In genomic region chr12:64972063-64972462, GRCm38 (mm10) we compare ENCODE assay signal across 14 mouse cellular contexts. TPM values are rescaled to one million over a fixed set of nuclear protein-coding genes. Genes with fewer than 3 reads are reported as not detected.
A peak's percentile ranks its signal among the peaks of the same experiment; 100 is the strongest.
DNase-seq lines count a peak whose midpoint lies in the region; ATAC-seq and TF ChIP-seq lines count a peak whose summit lies in the region.
"Had no signal": no experiment of that assay in that cellular context is flagged by ENCODE, and none has a peak within 500 bp of the region (broad histone marks: within the 10 kb centered on the region; RNA-seq: fewer than 3 reads in every experiment).

No protein-coding gene starts in this region.

- TF ChIP-seq EP300 in liver, embryonic 14.5 days (IDR thresholded peaks at IDR 0.05; ENCODE audit: low read depth) = no peak

- H3K4me3 ChIP-seq in forebrain, embryonic 13.5 days = no peak overlapping the region
- H3K4me3 ChIP-seq in forebrain, embryonic 10.5 days = no peak overlapping the region
- no peak overlapping the region for H3K4me3 ChIP-seq in intestine, embryonic 14.5 days (ENCODE audit: low read depth, low read length)
- no peak overlapping the region for H3K4me3 ChIP-seq in intestine, embryonic 16.5 days (ENCODE audit: low read length)
- H3K4me3 ChIP-seq in liver, embryonic 14.5 days (ENCODE audit: insufficient read depth in 1 of 2, low read depth in 2 of 2, low read length in 2 of 2) = no peak overlapping the region
- H3K4me3 ChIP-seq: gastrocnemius, adult 2 months had no signal

- DNase-seq in forebrain, embryonic 10.5 days (ENCODE audit: extremely low spot score, low spot score) = no peak
- no peak for DNase-seq in intestine, embryonic 14.5 days (ENCODE audit: low spot score)
- DNase-seq in A20 (ENCODE audit: low read depth, low spot score) = peak; percentile 57
- DNase-seq in liver, embryonic 14.5 days (ENCODE audit: low read depth in 3 of 3, low spot score in 3 of 3) = no peak
- no peak for DNase-seq in ovary, adult 18-20 months (ENCODE audit: low spot score)
- DNase-seq in embryo, embryonic 10.5 days (ENCODE audit: low spot score) = no peak
- DNase-seq: cerebellum, adult 11-12 months; gastrocnemius, adult 2 months; kidney, adult 2 months; lung, adult 2 months; right cerebral cortex, postnatal 14 days; thymus, postnatal 25 days had no signal

- no peak overlapping the region for H3K27ac ChIP-seq in forebrain, embryonic 13.5 days
- H3K27ac ChIP-seq in forebrain, embryonic 10.5 days = no peak overlapping the region
- H3K27ac ChIP-seq in intestine, embryonic 14.5 days (ENCODE audit: low read depth) = no peak overlapping the region
- no peak overlapping the region for H3K27ac ChIP-seq in intestine, embryonic 16.5 days (ENCODE audit: low read length)
- no peak overlapping the region for H3K27ac ChIP-seq in liver, embryonic 14.5 days

- H3K9ac ChIP-seq in forebrain, embryonic 13.5 days = no peak overlapping the region
- no peak overlapping the region for H3K9ac ChIP-seq in intestine, embryonic 14.5 days (ENCODE audit: low read length)
- no peak overlapping the region for H3K9ac ChIP-seq in intestine, embryonic 16.5 days (ENCODE audit: low read depth, low read length)
- H3K9ac ChIP-seq in liver, embryonic 14.5 days (replicated peaks) = no peak overlapping the region

- peaks cover 2% of the 10 kb centered on the region; the same call in 1 of the 2 replicates for H3K36me3 ChIP-seq in forebrain, embryonic 13.5 days (ENCODE audit: poor library complexity, severe bottlenecking)
- H3K36me3 ChIP-seq in forebrain, embryonic 10.5 days (replicated peaks) = peaks cover 25% of the 10 kb centered on the region
- peaks cover 10% of the 10 kb centered on the region; the same call in 1 of the 2 replicates for H3K36me3 ChIP-seq in intestine, embryonic 14.5 days (ENCODE audit: control insufficient read depth, insufficient read depth, low read length)
- H3K36me3 ChIP-seq in intestine, embryonic 16.5 days (ENCODE audit: control insufficient read depth, insufficient read depth, low read length) = no peaks in the 10 kb centered on the region
- H3K36me3 ChIP-seq in liver, embryonic 14.5 days (replicated peaks; ENCODE audit: control insufficient read depth, insufficient read depth, low read depth) = no peaks in the 10 kb centered on the region; the same call in 1 of the 2 replicates

- ATAC-seq in forebrain, embryonic 13.5 days = no peak
- ATAC-seq in intestine, embryonic 14.5 days (replicated peaks; ENCODE audit: low FRiP score, low TSS enrichment, low read depth) = 0 out of 2 replicates have a peak, but pooled peaks have one; percentile 21
- ATAC-seq in intestine, embryonic 16.5 days = no peak
- ATAC-seq in liver, embryonic 14.5 days (ENCODE audit: insufficient read depth) = no peak

- H3K27me3 ChIP-seq in forebrain, embryonic 13.5 days = no peaks in the 10 kb centered on the region
- H3K27me3 ChIP-seq in forebrain, embryonic 10.5 days (ENCODE audit: poor library complexity, severe bottlenecking) = no peaks in the 10 kb centered on the region
- H3K27me3 ChIP-seq in intestine, embryonic 14.5 days (replicated peaks; ENCODE audit: control insufficient read depth, insufficient read depth, low read length) = no peaks in the 10 kb centered on the region
- no peaks in the 10 kb centered on the region for H3K27me3 ChIP-seq in intestine, embryonic 16.5 days (replicated peaks; ENCODE audit: control insufficient read depth, insufficient read depth, low read length)
- H3K27me3 ChIP-seq in liver, embryonic 14.5 days (ENCODE audit: control insufficient read depth, insufficient read depth, low read length) = no peaks in the 10 kb centered on the region

- 76% methylated on average over 6 of the region's 6 CpGs for WGBS in forebrain, embryonic 13.5 days
- 92% methylated on average over 6 of the region's 6 CpGs for WGBS in forebrain, embryonic 10.5 days
- WGBS in intestine, embryonic 14.5 days = 67% methylated on average over 6 of the region's 6 CpGs
- 67% methylated on average over 6 of the region's 6 CpGs for WGBS in intestine, embryonic 16.5 days
- 43% methylated on average over 6 of the region's 6 CpGs for WGBS in liver, embryonic 14.5 days (ENCODE audit: insufficient replicate concordance)

- H3K4me1 ChIP-seq in forebrain, embryonic 13.5 days = peaks cover 54% of the 10 kb centered on the region
- H3K4me1 ChIP-seq in forebrain, embryonic 10.5 days = peaks cover 45% of the 10 kb centered on the region
- H3K4me1 ChIP-seq in intestine, embryonic 14.5 days (replicated peaks; ENCODE audit: control insufficient read depth, insufficient read depth, low read length) = peaks cover 25% of the 10 kb centered on the region
- peaks cover 14% of the 10 kb centered on the region for H3K4me1 ChIP-seq in intestine, embryonic 16.5 days (ENCODE audit: control insufficient read depth, insufficient read depth, low read length)
- peaks cover 12 to 15% of the 10 kb centered on the region in 2 experiments for H3K4me1 ChIP-seq in liver, embryonic 14.5 days (replicated peaks; ENCODE audit: control insufficient read depth in 2 of 2, insufficient read depth in 2 of 2, low read length in 1 of 2)

- peak overlapping the region; percentile 29 for H3K4me2 ChIP-seq in forebrain, embryonic 13.5 days
- H3K4me2 ChIP-seq in intestine, embryonic 14.5 days (ENCODE audit: low read length) = no peak overlapping the region
- no peak overlapping the region for H3K4me2 ChIP-seq in intestine, embryonic 16.5 days (ENCODE audit: low read depth, low read length)
- H3K4me2 ChIP-seq in liver, embryonic 14.5 days (ENCODE audit: low read depth) = peak overlapping the region; percentile 15; the same call in 1 of the 2 replicates

- TF ChIP-seq CTCF in liver, embryonic 14.5 days (IDR thresholded peaks at IDR 0.05; ENCODE audit: low read depth) = no peak

- H3K9me3 ChIP-seq in forebrain, embryonic 13.5 days (replicated peaks) = no peaks in the 10 kb centered on the region
- no peaks in the 10 kb centered on the region for H3K9me3 ChIP-seq in forebrain, embryonic 10.5 days
- no peaks in the 10 kb centered on the region for H3K9me3 ChIP-seq in intestine, embryonic 14.5 days (ENCODE audit: control insufficient read depth, low read length)
- no peaks in the 10 kb centered on the region for H3K9me3 ChIP-seq in intestine, embryonic 16.5 days (ENCODE audit: control insufficient read depth, low read length)
- no peaks in the 10 kb centered on the region for H3K9me3 ChIP-seq in liver, embryonic 14.5 days (ENCODE audit: control insufficient read depth, low read length)

RNA-seq across cellular contexts. Expression of gene Togaram1, which starts 6.5 kb away (rescaled TPM):
- 20.1 and 25.3 TPM in 2 replicates for polyA plus RNA-seq in forebrain, embryonic 13.5 days (2015; fragmentation: Nextera tagmentation; extraction: Ambion mirVana)
- 25.2 and 26.6 TPM in 2 replicates for polyA plus RNA-seq in forebrain, embryonic 10.5 days (2016; fragmentation: Nextera tagmentation; extraction: Ambion mirVana)
- polyA plus RNA-seq in intestine, embryonic 14.5 days (2014; fragmentation: Nextera tagmentation; extraction: Ambion mirVana) = 30.2 and 34.2 TPM in 2 replicates
- 21.7 and 23.4 TPM in 2 replicates for polyA plus RNA-seq in intestine, embryonic 16.5 days (2015; fragmentation: Nextera tagmentation; extraction: Ambion mirVana)
- polyA plus RNA-seq in liver, embryonic 14.5 days (2012; rRNA removed) = 2.8 and 3.9 TPM in 2 replicates
- polyA plus RNA-seq in liver, embryonic 14.5 days (2014; fragmentation: Nextera tagmentation; extraction: Ambion mirVana) = 6.4 and 6.6 TPM in 2 replicates

RNA-seq across cellular contexts. Expression of gene Klhl28, which starts 6.7 kb away (rescaled TPM):
- 24.9 and 26.3 TPM in 2 replicates for polyA plus RNA-seq in forebrain, embryonic 13.5 days (2015; fragmentation: Nextera tagmentation; extraction: Ambion mirVana)
- 10.0 and 10.4 TPM in 2 replicates for polyA plus RNA-seq in forebrain, embryonic 10.5 days (2016; fragmentation: Nextera tagmentation; extraction: Ambion mirVana)
- polyA plus RNA-seq in intestine, embryonic 14.5 days (2014; fragmentation: Nextera tagmentation; extraction: Ambion mirVana) = 12.3 and 15.0 TPM in 2 replicates
- 9.5 and 10.9 TPM in 2 replicates for polyA plus RNA-seq in intestine, embryonic 16.5 days (2015; fragmentation: Nextera tagmentation; extraction: Ambion mirVana)
- 1.4 and 1.6 TPM in 2 replicates for polyA plus RNA-seq in liver, embryonic 14.5 days (2012; rRNA removed)
- 3.0 and 3.1 TPM in 2 replicates for polyA plus RNA-seq in liver, embryonic 14.5 days (2014; fragmentation: Nextera tagmentation; extraction: Ambion mirVana)

RNA-seq across cellular contexts. Expression of gene Gm527, which starts 54.4 kb away (rescaled TPM):
- 1.6 and 2.6 TPM in 2 replicates for polyA plus RNA-seq in forebrain, embryonic 13.5 days (2015; fragmentation: Nextera tagmentation; extraction: Ambion mirVana)
- 1.1 and 1.4 TPM in 2 replicates for polyA plus RNA-seq in forebrain, embryonic 10.5 days (2016; fragmentation: Nextera tagmentation; extraction: Ambion mirVana)
- polyA plus RNA-seq in intestine, embryonic 14.5 days (2014; fragmentation: Nextera tagmentation; extraction: Ambion mirVana) = 5.4 and 6.1 TPM in 2 replicates
- polyA plus RNA-seq in intestine, embryonic 16.5 days (2015; fragmentation: Nextera tagmentation; extraction: Ambion mirVana) = 0.48 and 1.2 TPM in 2 replicates
- polyA plus RNA-seq in liver, embryonic 14.5 days (2012; rRNA removed) = 0.26 and 0.42 TPM in 2 replicates
- 0.17 and 0.44 TPM in 2 replicates for polyA plus RNA-seq in liver, embryonic 14.5 days (2014; fragmentation: Nextera tagmentation; extraction: Ambion mirVana)

Comparison
In these comparisons a context has a peak if more than half of its experiments do, and no peak if none do; other contexts are left out.
1. H3K4me2 ChIP-seq: peak in forebrain, embryonic 13.5 days (single experiment) and liver, embryonic 14.5 days (single experiment); none in intestine, embryonic 14.5 days (single experiment) and intestine, embryonic 16.5 days (single experiment).